Mouse (Mus musculus) midbrain, postnatal 0 days (tissue): ENCODE data around the gene Galr3. TPM values are rescaled to one million over a fixed set of nuclear protein-coding genes. Genes with fewer than 3 reads are reported as not detected.

Experiments
- ATAC-seq: fragments of 200-750 bp; cut with Nextera tagmentation; 2 replicates; pipeline ENCODE4 v1.8.0; 2017; ENCODE audit warnings: moderate number of reproducible peaks, mild to moderate bottlenecking, moderate TSS enrichment, moderate library complexity; ENCODE audit not compliant: low FRiP score
- DNase-seq: peaks from one replicate; pipeline ENCODE4 v3.0.0-alpha.2; 2015; ENCODE audit warnings: low spot score
- H3K27ac ChIP-seq: fragments of 300-500 bp; sonication (generic); 2 replicates; pipeline ENCODE4 v1.5.1; 2014; ENCODE audit warnings: low read depth, mild to moderate bottlenecking, low read length, mixed read lengths
- H3K27me3 ChIP-seq: fragments of 300-500 bp; sonication (generic); 2 replicates; pipeline ENCODE4 v1.6.1; 2014; ENCODE audit warnings: low read length, control low read depth, mixed read lengths; ENCODE audit not compliant: insufficient read depth
- H3K36me3 ChIP-seq: fragments of 300-500 bp; sonication (generic); 2 replicates; pipeline ENCODE4 v1.6.1; 2014; ENCODE audit warnings: low read length, control low read depth, mixed read lengths; ENCODE audit not compliant: insufficient read depth
- H3K4me1 ChIP-seq: fragments of 300-500 bp; sonication (generic); 2 replicates; pipeline ENCODE4 v1.6.1; 2014; ENCODE audit warnings: mild to moderate bottlenecking, control low read depth, antibody characterized with exemption, low read length, mixed read lengths; ENCODE audit not compliant: insufficient read depth
- H3K4me2 ChIP-seq: fragments of 300-500 bp; sonication (generic); 2 replicates; pipeline ENCODE4 v1.6.1; 2014; ENCODE audit warnings: low read depth, mild to moderate bottlenecking, low read length, mixed read lengths; ENCODE audit not compliant: poor library complexity, severe bottlenecking
- H3K4me3 ChIP-seq: fragments of 300-500 bp; sonication (generic); 2 replicates; pipeline ENCODE4 v1.5.1; 2014; ENCODE audit warnings: low read depth, mild to moderate bottlenecking, low read length, moderate library complexity
- H3K9ac ChIP-seq: fragments of 300-500 bp; sonication (generic); replicated peaks from 2 replicates; pipeline ENCODE4 v1.6.1; 2014; ENCODE audit warnings: mild to moderate bottlenecking, low read length, moderate library complexity, mixed read lengths; ENCODE audit not compliant: poor library complexity, severe bottlenecking
- H3K9me3 ChIP-seq: fragments of 300-500 bp; sonication (generic); 2 replicates; pipeline ENCODE4 v1.6.1; 2016; ENCODE audit warnings: low read length, control low read depth
- CTCF ChIP-seq: IDR thresholded peaks from 2 replicates; pipeline ENCODE4 v1.5.1; 2016; ENCODE audit warnings: antibody characterized with exemption, mild to moderate bottlenecking
- WGBS: fragments of 180-500 bp; shearing (Covaris S2); extraction: QIAGEN DNeasy Blood & Tissue Kit; methylation state at CpG from one replicate; pipeline ENCODE4 v1.1.7; 2014; 5-methylcytosine and 5-hydroxymethylcytosine counted together
- polyA plus RNA-seq: library from polyadenylated mRNA; unstranded; fragments of >200 nt; fragmentation: Nextera tagmentation; extraction: Ambion mirVana; gene quantifications from 2 replicates; pipeline ENCODE4 v1.2.1, GENCODE M21; 2015
- total RNA-seq: library from RNA; depleted of rRNA; stranded (reverse); fragments of >200 nt; gene quantifications from 2 replicates; pipeline ENCODE4 v1.2.3, GENCODE M21; 2014

Galr3 gene
- total and polyA plus RNA-seq, 2 experiments from 2014 or later, result 0.25 to 3.9 TPM

GRCm38 (mm10) chr15:79037913-79038328 lies 3.8 kb upstream of the Galr3 start:
- WGBS, result 17% methylated on average over 14 of the region's 14 CpGs
- no peaks in the 10 kb centered on the region; the same call in 1 of the 2 replicates for H3K4me1 ChIP-seq
- H3K27me3 ChIP-seq, result peaks cover 13% of the 10 kb centered on the region
- H3K36me3 ChIP-seq, result 0 out of 2 replicates have a peak, but pooled peaks cover 6% of the 10 kb centered on the region
- H3K9ac ChIP-seq, result no peak overlapping the region
- ATAC-seq, result no peak
- H3K9me3 ChIP-seq, result no peaks in the 10 kb centered on the region
- no peak overlapping the region for H3K27ac ChIP-seq
- no peak overlapping the region for H3K4me2 ChIP-seq
- no peak overlapping the region for H3K4me3 ChIP-seq
- peak; percentile 74 for DNase-seq
- peak; percentile 78 for TF ChIP-seq CTCF

GRCm38 (mm10) chr15:79038331-79038730 lies 3.4 kb upstream of the Galr3 start:
- 0 out of 2 replicates have a peak, but pooled peaks cover 6% of the 10 kb centered on the region for H3K36me3 ChIP-seq
- no peaks in the 10 kb centered on the region for H3K9me3 ChIP-seq
- no peak overlapping the region for H3K4me2 ChIP-seq
- no peak overlapping the region for H3K27ac ChIP-seq
- DNase-seq (no peak), ATAC-seq (no peak)
- WGBS, result 70% methylated on average over 10 of the region's 10 CpGs
- H3K9ac ChIP-seq, result no peak overlapping the region
- no peak for TF ChIP-seq CTCF
- H3K4me3 ChIP-seq, result no peak overlapping the region
- H3K4me1 ChIP-seq, result no peaks in the 10 kb centered on the region; the same call in 1 of the 2 replicates
- peaks cover 13% of the 10 kb centered on the region for H3K27me3 ChIP-seq

DNA sequence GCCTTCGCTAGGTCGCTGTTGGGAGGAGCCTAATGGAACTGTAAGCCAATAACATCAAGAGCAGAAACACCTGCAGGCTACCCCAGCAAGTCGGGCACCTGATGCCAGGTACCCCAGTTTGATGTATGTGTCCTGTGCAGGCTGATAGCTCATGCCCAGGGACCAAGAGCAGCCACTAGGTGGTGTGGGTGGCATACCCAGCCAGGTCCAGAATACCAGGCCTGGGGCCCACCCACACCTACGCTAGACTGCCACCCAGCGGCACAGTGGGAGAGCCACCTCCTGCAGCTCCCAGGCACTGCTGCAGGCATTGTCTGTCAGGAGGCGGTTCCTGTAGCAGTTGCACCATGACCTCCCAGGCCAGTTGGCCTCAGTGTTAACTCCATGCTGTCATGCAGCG lies 2.8 kb upstream of the Galr3 start:
- Histone ChIP-seq H3K27me3 (peaks cover 16% of the 10 kb centered on the region), H3K36me3 (0 out of 2 replicates have a peak, but pooled peaks cover 6% of the 10 kb centered on the region), H3K9ac (no peak overlapping the region), H3K4me1 (no peaks in the 10 kb centered on the region; the same call in 1 of the 2 replicates), H3K4me2 (no peak overlapping the region), H3K9me3 (no peaks in the 10 kb centered on the region), H3K27ac (no peak overlapping the region), H3K4me3 (no peak overlapping the region)
- DNase-seq (peak; percentile 62), ATAC-seq (0 out of 2 replicates have a peak, but pooled peaks have one; percentile 24)
- WGBS, result 28% methylated on average over 7 of the region's 7 CpGs
- peak; percentile 78 for TF ChIP-seq CTCF

DNA sequence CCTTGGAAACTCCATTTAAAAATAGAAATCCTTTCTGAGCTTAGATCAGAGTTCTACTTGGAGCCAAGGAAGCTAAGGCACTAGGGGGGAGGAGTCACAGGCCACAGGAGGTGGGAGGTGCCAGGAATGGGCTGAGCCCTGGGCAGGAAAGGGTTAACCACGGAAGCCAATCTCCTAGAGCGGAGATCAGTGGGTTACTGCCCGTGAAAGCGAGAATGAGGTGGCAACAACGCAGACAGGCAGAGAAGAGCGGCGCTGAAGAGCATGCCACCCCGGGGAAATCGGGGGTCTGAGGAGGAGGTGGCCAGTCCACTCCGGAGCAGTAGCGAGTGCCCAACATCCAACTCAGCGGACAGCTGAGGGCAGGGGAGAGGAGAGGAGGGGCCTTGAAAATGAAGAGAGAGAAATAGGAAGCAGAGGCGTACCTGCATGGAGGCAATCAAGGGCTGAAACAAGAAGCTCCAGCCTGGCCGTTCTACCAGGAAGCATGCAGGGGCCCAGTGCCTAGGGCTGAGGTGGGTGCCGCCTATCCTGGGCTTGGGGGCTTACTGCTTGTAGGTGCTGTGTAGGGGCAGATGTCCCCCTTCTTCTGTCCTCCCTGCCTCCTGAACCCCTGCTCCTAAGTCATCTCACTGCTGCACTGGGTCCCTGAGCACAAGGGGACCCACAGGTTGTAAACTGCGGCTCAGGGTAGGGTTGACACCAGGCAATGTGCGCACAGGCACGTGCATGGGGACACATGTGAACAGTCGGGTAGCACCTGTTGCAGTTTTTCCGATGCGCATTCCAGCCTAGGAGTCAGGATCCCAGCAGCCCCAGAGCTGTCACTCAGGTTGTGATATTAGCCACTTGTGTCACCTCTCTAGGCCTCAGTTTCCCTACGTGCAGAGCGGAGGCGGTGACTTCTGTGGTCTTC lies 926 bp upstream of the Galr3 start:
- peak overlapping the region; percentile 49 for H3K4me2 ChIP-seq
- TF ChIP-seq CTCF, result no peak
- peak overlapping the region; percentile 29 for H3K4me3 ChIP-seq
- no peaks in the 10 kb centered on the region for H3K9me3 ChIP-seq
- H3K36me3 ChIP-seq, result 0 out of 2 replicates have a peak, but pooled peaks cover 6% of the 10 kb centered on the region
- peak overlapping the region; percentile 13 for H3K9ac ChIP-seq
- no peak overlapping the region for H3K27ac ChIP-seq
- whole genome bisulfite sequencing, result 24% methylated on average over 24 of the region's 24 CpGs
- peaks cover 17% of the 10 kb centered on the region for H3K27me3 ChIP-seq
- no peaks in the 10 kb centered on the region; the same call in 1 of the 2 replicates for H3K4me1 ChIP-seq
- DNase-seq (peak; percentile 44), ATAC-seq (no peak)

GRCm38 (mm10) chr15:79042721-79043491 lies 1.2 kb downstream of the Galr3 start:
- under 1% methylated on average over 97 of the region's 105 CpGs for WGBS
- DNase-seq (peak; percentile 57), ATAC-seq (peak; percentile 57)
- Histone ChIP-seq H3K36me3 (no peaks in the 10 kb centered on the region), H3K27ac (peak overlapping the region; percentile 51), H3K9me3 (no peaks in the 10 kb centered on the region), H3K9ac (peak overlapping the region; percentile 66), H3K4me1 (no peaks in the 10 kb centered on the region; the same call in 1 of the 2 replicates), H3K4me3 (peak overlapping the region; percentile 52), H3K4me2 (peak overlapping the region; percentile 80), H3K27me3 (peaks cover 17% of the 10 kb centered on the region)
- peak; percentile 34; the same call in 1 of the 2 replicates for TF ChIP-seq CTCF
